Comparison of ENCODE assay signal across 36 mouse cellular contexts in genomic region chr5:117810930-117811329, GRCm38 (mm10). TPM values are rescaled to one million over a fixed set of nuclear protein-coding genes. Genes with fewer than 3 reads are reported as not detected.
"Had no signal": no experiment of that assay in that cellular context is flagged by ENCODE, and none has a peak within 500 bp of the region (broad histone marks: within the 10 kb centered on the region; RNA-seq: fewer than 3 reads in every experiment).

No protein-coding gene starts in this region.

- H3K9ac ChIP-seq: heart, embryonic 12.5 days; heart, embryonic 13.5 days; heart, embryonic 15.5 days; hindbrain, embryonic 12.5 days; hindbrain, embryonic 13.5 days; hindbrain, embryonic 14.5 days; hindbrain, embryonic 15.5 days; intestine, embryonic 15.5 days; kidney, embryonic 15.5 days had no signal

- H3K27me3 ChIP-seq: heart, embryonic 12.5 days; heart, embryonic 15.5 days; hindbrain, embryonic 12.5 days; hindbrain, embryonic 13.5 days; hindbrain, embryonic 15.5 days; intestine, embryonic 15.5 days; kidney, embryonic 15.5 days had no signal

- H3K4me2 ChIP-seq: heart, embryonic 11.5 days; heart, embryonic 12.5 days; heart, embryonic 13.5 days; heart, embryonic 15.5 days; hindbrain, embryonic 12.5 days; hindbrain, embryonic 13.5 days; hindbrain, embryonic 14.5 days; hindbrain, embryonic 15.5 days; intestine, embryonic 15.5 days; kidney, embryonic 15.5 days had no signal

- H3K9me3 ChIP-seq: heart, embryonic 10.5 days; heart, embryonic 12.5 days; heart, embryonic 13.5 days; heart, embryonic 15.5 days; hindbrain, embryonic 10.5 days; hindbrain, embryonic 12.5 days; hindbrain, embryonic 13.5 days; hindbrain, embryonic 15.5 days; intestine, embryonic 15.5 days; kidney, embryonic 15.5 days had no signal

- H3K4me1 ChIP-seq: heart, embryonic 10.5 days; heart, embryonic 12.5 days; heart, embryonic 13.5 days; heart, embryonic 15.5 days; hindbrain, embryonic 12.5 days; hindbrain, embryonic 13.5 days; hindbrain, embryonic 15.5 days; intestine, embryonic 15.5 days had no signal

- H3K4me3 ChIP-seq: heart, embryonic 10.5 days; heart, embryonic 12.5 days; heart, embryonic 13.5 days; heart, embryonic 15.5 days; hindbrain, embryonic 10.5 days; hindbrain, embryonic 12.5 days; hindbrain, embryonic 13.5 days; hindbrain, embryonic 15.5 days; intestine, embryonic 15.5 days; kidney, embryonic 15.5 days; layer of hippocampus, adult 2 months; left cerebral cortex, adult 2 months had no signal

- ATAC-seq: hindbrain, embryonic 16.5 days; hindbrain, postnatal 0 days; inflammation-experienced regulatory T-cells, adult 6 months; intestine, embryonic 15.5 days; intestine, embryonic 16.5 days; intestine, postnatal 0 days had no signal

- DNase-seq: heart, postnatal 10 days; heart, postnatal 14 days; heart, postnatal 36 days; heart, postnatal 4 days; kidney, adult 11 months; kidney, adult 18-20 months; kidney, adult 2 months; kidney, adult 8-10 months; kidney, adult 9 months; kidney, postnatal 10 days; kidney, postnatal 14 days; kidney, postnatal 25 days; kidney, postnatal 4 days; layer of hippocampus, adult 9-11 months; layer of hippocampus, postnatal 36 days had no signal

- H3K27ac ChIP-seq: heart, embryonic 10.5 days; heart, embryonic 13.5 days; heart, embryonic 15.5 days; hindbrain, embryonic 10.5 days; hindbrain, embryonic 12.5 days; hindbrain, embryonic 13.5 days; hindbrain, embryonic 14.5 days; hindbrain, embryonic 15.5 days; hindbrain, postnatal 0 days; intestine, embryonic 15.5 days; kidney, embryonic 15.5 days; kidney, postnatal 0 days; layer of hippocampus, adult 2 months; left cerebral cortex, adult 2 months had no signal

- H3K36me3 ChIP-seq: heart, embryonic 10.5 days; heart, embryonic 12.5 days; heart, embryonic 13.5 days; heart, embryonic 15.5 days; hindbrain, embryonic 10.5 days; hindbrain, embryonic 12.5 days; hindbrain, embryonic 13.5 days; hindbrain, embryonic 15.5 days; intestine, embryonic 15.5 days; kidney, embryonic 15.5 days had no signal

RNA-seq across cellular contexts. Expression of gene Nos1, which starts 30.1 kb away (rescaled TPM):
- total RNA-seq: hematopoietic stem cell, adult 5-6 weeks had no signal
- polyA plus RNA-seq: heart, embryonic 11.5 days had no signal
